Mouse (Mus musculus) liver, adult 2 months (tissue): ENCODE measurements at regions not wholly inside any gene's neighbourhood (a gene's known extent, or its start where the extent isn't known, plus 50 kb on each side); places are given as distances from the start of the nearest gene placed in this dataset.

ENCODE experiments used
- CTCF ChIP-seq: fragments of 200-500 bp; IDR thresholded peaks from 2 replicates; pipeline ENCODE4 v1.5.1; 2011; ENCODE audit warnings: low read depth, low read length, control low read depth
- POLR2A ChIP-seq: fragments of 200-500 bp; IDR thresholded peaks from 2 replicates; pipeline ENCODE4 v1.6.1; 2011; ENCODE audit warnings: low read length, control low read depth; ENCODE audit not compliant: insufficient read depth; ENCODE audit errors: extremely low read depth

DNA sequence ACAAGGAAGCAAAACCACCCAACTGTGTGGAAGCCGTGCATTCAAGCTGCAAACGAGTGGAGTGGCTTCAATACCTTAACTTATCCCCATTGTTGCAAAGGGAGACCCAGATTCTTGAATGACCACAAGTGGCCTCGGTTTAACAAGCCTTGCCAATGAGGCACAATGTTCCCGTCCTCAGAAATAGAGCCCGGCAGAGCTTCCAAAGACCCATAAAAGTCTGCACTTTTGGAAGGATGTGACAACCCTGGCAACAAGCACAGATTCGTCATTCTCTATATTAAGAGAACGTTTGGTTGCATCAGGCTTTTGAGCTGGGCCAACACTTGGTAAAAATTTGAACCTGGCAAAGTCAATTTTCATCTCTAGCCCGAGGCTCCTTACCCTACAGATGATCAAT, 108.9 kb upstream of the Bcl6 start:
- TF ChIP-seq CTCF (no peak), POLR2A (no peak)
